Mouse (Mus musculus): ENCODE data around the gene Gnb3.
"Not testable (repeated sequence)": the region's sequence is repeated elsewhere in the genome, so short reads cannot be mapped to it uniquely, and the experiment has no call there.

Gene Gnb3

DNA sequence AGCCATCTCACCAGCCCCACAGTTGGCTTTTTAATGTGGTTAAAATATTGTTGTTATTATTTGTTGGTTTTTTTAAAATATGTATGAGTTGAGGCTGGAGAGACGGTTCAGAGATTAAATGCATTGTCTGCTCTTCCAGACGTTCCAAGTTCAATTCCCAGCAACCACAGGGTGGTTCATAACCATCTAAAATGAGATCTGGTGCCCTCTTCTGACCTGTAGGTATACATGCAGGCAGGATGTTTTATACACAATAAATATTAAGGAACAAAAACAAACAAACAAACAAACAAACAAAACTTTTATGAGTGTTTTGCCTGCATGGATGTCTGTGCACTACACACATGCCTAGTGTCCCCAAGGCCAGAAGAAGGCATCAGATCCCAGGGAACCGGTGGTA lies 37.0 kb downstream of the Gnb3 start:
- no peak for DNase-seq (ENCODE audit: low read depth, low spot score)

DNA sequence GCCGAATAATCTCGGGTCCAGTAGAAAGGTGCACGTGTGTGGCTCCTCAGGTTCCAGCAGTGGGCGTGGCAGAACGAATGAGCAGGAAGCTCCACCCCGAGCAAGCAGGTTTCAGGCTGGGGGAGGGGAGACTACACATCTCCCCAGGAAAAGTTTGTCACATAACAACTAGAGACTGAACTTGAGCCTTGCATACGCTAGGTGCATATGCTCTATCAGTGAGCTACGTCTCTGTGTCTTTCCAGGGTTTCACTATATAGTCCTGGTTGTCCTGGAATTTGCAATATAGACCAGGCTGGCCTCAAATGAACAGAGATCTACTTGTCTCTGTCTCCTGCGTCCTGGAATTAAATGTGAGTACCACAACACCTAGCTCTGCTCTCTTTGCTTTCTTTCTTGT lies 37.7 kb downstream of the Gnb3 start:
- not testable (repeated sequence) for DNase-seq (ENCODE audit: low read depth, low spot score)

DNA sequence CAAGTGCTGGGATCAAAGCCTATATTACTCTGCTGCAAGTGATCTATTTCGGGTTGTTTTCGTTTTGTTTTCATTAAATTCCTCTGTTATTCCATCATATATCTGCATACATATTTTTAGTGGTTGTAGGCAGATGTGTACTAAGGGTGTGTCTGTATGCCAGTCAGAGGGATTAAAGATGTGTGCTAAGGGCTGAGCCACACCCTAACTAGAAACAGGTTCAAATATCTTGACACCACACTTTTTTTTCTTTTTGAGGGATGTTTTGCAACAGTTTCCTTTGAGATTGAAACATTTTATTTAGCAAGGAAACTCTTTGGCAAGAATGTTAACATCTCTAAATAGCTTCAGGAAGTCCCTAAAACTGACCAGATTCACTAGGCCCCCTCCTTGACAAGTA lies 43.9 kb downstream of the Gnb3 start:
- DNase-seq (ENCODE audit: low read depth, low spot score): no peak

DNA sequence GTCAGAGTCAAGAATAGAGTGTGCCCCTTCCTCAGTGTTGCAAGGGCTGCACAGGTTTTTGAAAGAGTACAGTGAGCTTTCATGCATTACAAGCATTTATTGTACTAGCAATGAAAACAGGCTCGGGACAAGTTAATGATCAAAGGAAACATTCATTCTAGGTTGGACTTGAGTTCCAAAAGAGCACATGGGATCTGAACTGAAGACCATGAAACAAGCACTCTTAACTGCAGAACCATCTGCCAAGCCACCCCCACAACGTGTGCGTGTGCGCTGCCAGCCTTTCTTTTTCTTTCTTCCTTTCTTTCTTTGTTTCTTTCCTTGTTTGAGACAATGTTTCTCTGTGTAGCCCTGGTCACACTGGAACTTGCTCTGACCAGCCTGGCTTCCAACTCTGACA lies 44.3 kb downstream of the Gnb3 start:
- DNase-seq (ENCODE audit: low read depth, low spot score): no peak

DNA sequence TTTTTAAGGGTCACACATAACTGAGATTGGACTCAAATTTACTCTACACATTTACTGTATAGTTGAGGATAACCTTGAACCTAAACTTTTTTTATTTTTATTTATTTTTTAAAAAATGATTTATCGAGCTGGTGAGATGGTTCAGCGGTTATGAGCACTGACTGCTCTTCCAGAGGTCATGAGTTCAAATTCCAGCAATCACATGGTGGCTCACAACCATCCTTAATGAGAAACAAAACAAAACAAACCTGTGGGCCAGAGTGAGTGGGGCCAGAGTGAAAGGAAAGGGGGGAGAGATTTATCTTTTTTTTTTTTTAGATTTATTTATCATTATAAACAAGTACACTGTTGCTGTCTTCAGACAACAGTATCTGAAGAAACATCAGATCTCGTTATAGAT lies 48.2 kb downstream of the Gnb3 start:
- DNase-seq (ENCODE audit: low read depth, low spot score): no peak

DNA sequence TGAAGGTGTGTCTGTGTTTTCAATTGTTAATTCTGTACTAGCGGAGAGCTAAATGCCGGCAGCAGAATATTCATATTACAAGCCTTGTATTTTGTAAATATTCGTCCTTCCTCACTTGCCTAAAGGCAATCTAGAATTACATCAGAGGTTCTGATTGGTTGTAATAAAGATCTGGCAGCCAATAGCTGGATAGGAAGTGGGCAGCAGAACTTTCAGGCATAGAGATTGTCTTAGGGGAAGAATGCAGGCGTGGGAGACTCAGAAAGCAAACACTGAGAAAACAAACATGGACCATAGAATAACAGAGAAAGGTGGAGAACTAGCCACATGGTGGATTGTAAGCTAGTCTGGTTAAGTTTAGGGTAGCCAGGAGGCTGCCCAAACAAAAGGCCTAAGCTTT lies 50.0 kb downstream of the Gnb3 start:
- no peak for DNase-seq (ENCODE audit: low read depth, low spot score)

DNA sequence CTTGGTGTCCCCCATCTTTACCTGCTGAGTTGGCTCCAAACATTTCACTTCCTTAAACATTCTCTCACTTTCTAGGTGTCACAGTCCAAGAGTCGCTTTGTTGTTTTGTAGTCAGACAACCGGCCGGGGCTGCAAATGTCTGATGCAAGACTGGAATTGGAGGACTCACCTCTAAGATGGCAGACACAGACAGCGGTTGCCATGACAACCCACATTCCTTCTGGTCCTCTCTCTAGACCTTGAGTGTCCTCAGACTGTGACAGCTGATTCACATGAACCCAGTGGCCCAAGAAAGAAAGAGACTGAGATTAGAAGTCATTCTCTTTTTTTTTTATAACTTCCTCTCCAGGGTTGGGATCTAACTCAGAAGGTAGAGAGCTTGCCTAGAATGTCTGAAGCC lies 50.6 kb downstream of the Gnb3 start:
- no peak for DNase-seq (ENCODE audit: low read depth, low spot score)

DNA sequence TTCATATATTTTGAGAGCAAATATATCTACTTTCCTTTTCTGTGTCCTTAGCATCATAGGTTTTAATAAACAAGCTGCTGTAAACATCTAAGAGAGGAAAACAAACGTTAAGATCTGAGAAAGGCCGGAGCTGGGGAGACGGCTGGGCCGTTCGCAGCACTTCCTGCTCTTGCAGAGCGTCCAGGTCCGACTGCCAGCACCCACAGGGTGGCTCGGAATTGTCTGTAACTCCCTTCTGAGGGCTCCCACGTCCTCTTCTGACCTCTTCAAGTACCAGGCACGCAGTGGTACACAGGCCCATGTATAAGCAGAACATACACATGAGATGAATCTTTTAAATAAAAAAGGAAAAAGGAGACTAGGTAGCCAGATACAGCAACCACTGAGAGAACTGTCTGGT lies 52.4 kb downstream of the Gnb3 start:
- no peak for DNase-seq (ENCODE audit: low read depth, low spot score)

DNA sequence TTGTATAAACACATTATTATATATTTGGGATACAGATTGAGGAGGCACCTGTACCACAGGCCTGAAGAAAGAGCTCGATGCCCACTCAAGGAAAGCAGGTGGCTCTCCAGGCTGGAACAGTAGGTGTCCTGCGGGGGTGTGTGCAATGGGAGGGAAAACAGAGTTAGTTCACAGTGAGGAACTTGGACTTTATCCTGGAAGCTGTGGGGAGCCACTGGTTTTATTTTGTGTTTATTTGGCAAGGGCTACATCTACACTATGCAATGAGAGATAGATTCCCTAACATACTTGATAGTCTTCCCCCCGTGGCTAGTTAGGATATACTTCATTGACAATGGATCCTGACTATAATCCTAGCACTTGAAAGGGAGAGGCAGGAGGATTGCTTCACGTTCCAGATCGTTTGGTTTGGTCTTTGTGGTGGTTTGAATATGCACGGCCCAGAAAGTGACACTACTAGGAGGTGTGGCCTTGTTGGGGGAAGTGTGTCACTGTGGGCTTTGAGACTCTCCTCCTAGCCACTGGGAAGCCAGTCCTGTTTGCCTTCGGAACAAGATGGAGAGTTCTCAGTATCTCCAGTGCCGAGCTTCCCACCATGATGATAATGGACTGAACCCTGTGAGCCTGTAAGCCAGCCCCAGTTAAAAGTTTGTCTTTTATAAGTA lies 53.2 kb downstream of the Gnb3 start:
- no peak for DNase-seq (ENCODE audit: low read depth, low spot score)
